1 mouse cellular context compared by ENCODE assay signal in genomic region chr4:101263968-101264740, GRCm38 (mm10).
TF ChIP-seq lines count a peak whose summit lies in the region.

No protein-coding gene starts in this region.

TF ChIP-seq in MEL, 35 proteins besides CTCF, POLR2A, EP300 and RAD21 (continued from another document):
- TF ChIP-seq USF2 (IDR thresholded peaks at IDR 0.05; ENCODE audit: borderline replicate concordance in 1 of 2, insufficient read depth in 1 of 2, low read depth in 1 of 2, low read length in 2 of 2) (no peak), BHLHE40 (IDR thresholded peaks at IDR 0.05; ENCODE audit: borderline replicate concordance, low read depth, low read length) (no peak), SMC3 (IDR thresholded peaks at IDR 0.05; ENCODE audit: low read depth, low read length) (no peak)
